Mouse (Mus musculus) right cerebral cortex, postnatal 4 days (tissue): Measurements from ENCODE around the gene Ankmy1.

Source experiments
- DNase-seq: peaks from one replicate; pipeline ENCODE4 v3.0.0-alpha.2; 2022

Ankmy1 gene

DNA sequence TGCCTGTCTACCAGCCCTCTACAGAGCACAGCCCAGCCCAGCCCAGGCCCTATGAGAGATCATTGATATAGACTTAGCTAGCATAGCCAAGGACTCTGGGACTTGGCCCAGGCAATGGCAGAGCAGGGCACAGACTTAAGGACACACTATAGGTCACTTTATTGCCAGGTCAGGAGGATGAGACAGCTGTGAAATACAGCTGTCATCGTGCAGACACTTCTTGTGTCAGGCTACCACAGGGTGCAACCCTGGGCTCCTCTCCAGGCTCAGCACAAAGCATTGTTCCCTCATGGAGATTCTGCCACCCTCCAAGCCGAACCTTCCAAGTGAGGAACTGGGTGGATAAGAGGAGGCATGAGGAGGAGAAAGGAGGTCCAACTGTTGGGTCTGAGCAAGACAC, 32.7 kb downstream of the Ankmy1 start:
- no peak for DNase-seq

DNA sequence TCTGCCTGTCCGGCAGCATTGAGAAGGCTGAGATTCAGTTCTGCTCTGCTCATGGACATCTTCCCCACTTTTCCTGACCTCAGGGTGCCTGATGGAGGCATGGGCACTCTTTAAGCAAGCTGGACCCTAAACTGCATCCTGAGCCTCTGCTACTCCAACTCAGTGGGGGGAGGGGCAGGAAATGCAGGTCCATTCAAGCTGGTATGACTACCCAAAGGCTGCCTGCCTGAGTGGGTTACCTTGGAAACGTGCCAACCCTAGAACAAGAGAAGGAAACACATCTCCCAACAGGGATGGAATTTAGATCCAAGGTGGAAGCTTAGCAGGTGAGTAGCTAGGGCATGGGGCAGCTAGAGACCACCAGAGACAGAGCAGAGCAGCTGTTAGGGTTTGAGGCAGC, 36.5 kb downstream of the Ankmy1 start:
- no peak for DNase-seq

DNA sequence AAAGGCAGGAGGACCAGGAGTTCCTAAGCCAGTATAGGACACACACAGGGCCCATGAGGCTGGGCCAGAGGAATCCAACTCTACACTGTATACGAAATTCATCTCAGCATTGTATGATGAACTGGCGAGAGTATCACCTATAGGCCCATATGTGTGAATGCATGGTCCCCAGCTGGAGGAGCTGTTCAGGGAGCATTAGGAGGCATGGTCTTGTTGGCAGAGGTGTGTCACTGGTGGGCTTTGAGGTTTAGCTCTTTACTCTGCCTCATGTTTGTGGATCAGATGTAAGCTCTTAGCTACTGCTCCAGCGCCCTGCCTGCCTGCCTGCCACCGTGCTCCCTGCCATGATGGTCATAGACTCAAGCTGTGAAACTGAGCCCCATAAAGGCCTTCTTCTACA, 39.4 kb downstream of the Ankmy1 start:
- no peak for DNase-seq

DNA sequence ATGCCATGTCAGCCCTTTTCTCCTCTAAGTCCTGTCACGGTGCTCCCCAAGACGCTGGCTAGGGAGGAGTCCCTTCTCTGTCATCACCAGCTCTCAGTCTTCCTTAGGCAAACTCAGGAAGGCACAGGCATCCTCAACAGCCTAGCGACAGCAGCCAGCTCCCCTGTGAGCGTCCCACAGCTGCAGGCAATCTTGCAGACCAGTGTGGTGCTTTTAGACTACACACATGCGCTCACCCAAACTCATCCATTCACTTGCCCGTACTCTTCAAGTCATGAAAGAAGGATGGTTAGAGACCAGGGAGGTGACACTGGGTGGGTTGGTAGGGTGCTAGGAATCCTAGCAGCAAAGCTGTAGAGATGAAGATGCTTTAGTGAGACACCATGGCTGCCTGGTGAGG, 41.2 kb downstream of the Ankmy1 start:
- DNase-seq: no peak

DNA sequence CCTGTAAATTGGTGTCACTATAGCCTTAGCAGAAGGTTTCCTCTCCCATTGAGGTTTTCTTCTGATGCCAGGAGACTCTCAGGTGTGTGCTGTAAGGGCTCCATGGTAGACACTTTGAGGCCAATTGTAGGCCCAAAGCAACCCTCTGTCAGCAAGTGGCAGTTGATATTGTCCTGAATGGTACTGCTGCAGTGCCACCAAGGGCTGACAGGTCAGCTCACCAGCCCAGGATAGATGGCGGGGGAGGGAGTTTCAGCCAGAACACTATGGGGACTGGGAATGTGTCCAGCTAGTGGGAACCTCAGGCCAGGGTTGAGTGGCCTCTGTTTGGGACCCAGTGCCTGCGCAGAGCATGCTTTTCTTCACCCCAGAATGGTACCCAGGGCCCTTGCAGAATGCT, 50.3 kb downstream of the Ankmy1 start:
- no peak for DNase-seq

DNA sequence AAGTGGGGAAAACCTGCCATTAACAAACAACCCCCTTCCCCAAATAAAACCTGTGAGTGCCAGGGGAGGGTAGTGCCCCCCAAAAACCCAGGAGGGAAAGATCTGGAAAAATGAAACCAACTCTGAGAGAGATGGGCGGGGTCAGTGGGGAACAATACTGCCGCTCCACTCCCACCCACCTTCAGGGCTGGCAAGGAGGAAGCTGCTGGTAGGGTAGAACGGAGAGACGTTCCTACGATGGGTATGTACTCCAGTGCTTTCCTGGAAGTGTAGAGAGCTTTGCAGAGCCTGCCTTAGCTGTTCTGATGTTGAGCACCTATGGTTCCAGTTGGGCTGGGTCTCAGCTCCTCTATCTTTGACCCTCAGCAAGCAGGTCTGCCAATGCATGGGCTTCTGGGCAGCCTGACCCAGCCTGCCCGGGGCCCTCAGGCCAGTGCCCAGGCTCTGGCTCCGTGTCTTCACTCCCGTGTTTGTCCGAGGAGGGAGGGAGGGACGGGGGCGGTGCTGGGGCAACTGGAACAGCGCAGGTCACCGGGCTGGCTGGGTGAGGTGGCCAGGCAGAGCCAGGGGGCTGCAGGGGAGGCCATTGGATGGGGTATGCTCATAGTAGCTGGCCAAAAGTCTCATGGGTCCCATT, 52.6 kb downstream of the Ankmy1 start:
- DNase-seq: no peak

DNA sequence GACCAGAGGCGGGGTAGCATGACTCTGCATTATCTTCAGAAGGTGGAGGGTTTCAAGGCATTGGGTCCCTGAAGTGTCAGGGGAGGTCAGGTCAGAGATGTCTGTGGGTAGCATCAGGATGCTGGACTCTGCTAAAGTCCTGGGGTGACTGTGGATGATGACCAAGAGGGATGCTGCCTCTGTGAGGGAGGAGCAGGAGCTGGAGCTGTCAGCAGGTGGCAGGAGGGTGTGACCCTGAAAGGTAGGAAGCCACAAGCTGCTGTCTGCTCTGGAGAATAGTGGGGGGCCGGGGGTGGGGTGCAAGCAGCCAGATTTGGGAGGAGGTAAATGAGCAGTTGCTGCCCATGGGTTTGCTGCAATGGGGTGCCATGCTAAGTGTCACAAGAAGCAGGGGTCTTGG, 53.2 kb downstream of the Ankmy1 start:
- DNase-seq: no peak

DNA sequence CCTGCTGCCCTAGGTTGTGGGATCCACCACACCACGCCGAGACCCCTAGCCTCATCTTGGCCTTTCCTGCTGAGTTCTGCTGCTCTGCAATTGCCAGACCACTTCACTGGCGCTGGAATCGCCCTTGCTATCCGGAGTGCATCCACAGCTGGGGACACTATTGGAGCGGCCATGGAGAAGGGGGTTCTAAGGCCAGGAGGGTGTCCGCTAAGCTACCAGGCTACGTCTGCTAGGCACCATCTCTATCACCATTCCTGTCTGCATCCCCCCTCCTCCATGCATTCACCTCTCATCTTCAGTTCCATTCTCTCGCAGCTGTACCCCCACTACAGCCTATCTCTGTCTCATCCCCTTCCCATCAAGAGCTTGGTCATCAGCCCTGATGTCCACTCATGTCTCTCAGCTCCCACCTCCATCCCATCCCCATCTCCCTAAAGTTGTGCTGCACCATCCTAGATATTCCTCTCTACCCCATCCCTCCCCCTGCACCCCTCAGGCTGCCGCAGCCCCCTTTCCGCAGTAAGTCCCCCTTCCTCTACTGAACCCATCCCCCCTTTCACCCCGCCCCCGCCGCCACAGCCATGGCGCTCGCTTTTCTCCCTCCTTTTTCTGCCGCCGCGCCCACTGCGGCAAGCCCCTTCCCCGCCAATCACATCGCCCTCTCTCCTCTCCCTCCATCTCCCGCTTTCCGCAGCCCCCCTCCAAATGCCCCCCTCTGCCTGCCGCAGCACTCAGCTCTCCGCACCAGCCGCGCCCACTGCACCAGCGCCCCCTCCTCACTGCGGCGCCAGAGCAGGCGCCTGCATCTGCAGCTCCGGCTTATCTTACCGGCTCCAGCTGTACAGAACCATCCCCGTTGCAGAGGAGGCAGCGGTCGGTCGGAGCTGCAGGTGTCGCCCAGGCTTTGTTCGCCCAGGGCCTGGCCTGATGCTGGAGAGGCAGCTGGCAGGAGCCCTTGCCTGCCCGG, 54.5 kb downstream of the Ankmy1 start:
- peak; percentile 82 for DNase-seq

DNA sequence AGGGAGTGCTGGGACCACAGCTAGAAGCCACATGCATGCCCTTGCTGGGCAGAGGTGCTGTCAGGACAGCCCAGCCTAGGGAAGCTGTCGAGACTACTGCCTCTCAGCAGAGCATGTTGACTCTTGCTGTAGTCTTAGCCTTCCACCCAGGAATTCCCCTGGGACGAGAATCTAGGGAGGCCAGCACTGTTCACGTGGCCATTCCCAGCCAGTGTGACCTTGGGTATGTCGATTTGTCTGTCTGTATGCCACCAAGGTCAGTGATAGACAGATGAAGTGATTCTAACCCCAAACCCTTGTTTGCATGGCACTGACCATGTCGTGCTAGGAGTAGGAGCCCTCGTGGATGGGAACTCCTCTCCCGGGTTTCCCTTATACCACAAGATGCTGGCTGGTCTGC, 56.8 kb downstream of the Ankmy1 start:
- no peak for DNase-seq

DNA sequence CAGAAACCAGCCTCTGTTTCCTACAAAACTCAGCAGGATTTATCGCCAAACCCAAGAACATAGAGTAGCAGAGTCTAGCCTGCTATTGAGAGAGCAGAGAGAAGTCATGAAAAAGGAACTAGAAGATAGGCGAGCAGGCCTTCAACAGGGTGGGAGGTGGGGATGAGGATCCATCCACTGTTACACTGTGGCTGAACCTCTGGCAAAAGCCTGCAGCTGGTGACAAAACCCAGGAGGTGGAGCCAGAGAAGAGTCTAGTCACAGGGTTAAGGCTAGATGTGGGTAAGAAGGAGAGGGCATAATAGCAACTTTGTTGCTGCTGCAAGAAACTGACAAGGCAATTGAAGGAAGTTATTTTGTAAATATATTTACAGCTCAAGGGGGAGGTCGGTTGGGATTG, 61.3 kb downstream of the Ankmy1 start:
- no peak for DNase-seq

DNA sequence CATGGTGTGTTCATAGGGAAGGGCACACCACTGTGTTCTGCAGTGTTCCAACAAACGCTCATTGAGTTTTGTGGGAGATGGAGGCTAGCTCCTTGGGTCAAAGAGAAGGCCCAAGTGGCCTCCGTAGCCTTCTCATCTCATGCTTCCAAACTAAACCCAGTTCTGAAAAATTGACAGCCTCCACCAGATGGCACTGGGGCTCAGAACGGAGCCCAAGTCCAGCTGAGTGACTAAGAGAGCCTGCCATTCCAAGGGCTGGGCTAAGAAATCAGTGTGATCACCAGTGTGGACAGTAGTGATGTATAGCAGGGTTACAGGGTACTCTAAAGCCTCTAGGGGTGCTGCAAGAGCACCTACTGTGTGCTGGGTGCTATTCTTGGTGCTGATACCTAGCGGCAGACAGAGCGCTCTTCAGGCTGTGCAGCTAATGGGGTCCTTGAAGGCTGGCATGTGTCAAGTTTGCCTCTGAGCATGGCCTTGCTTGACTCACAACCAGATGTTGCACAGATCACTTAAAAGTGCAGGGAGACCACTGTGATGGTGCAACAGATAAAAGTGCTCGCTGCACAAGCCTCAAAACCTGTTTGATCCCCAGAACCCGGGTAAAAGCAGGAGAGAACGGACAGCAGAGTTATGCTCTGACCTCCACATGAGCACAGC, 62.3 kb downstream of the Ankmy1 start:
- DNase-seq: no peak

DNA sequence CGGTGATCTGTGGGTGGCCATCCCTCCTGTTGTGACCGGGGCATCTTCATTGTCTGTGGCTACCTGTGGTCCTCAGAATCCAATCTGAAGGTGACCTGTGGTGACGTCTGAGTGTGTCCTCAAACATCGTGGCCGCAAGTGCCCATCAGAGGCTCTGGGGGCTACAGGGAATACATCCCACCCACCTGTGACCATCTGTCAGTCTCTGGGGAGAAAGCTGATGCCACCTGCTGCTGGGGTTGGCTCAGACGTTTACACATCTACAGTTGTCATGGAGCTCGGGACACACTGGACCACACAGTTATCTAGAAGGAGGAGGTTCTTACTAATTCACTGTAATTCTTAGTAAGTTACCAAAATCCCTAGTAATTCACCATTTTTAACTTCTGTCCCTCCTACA, 63.5 kb downstream of the Ankmy1 start:
- DNase-seq: no peak

DNA sequence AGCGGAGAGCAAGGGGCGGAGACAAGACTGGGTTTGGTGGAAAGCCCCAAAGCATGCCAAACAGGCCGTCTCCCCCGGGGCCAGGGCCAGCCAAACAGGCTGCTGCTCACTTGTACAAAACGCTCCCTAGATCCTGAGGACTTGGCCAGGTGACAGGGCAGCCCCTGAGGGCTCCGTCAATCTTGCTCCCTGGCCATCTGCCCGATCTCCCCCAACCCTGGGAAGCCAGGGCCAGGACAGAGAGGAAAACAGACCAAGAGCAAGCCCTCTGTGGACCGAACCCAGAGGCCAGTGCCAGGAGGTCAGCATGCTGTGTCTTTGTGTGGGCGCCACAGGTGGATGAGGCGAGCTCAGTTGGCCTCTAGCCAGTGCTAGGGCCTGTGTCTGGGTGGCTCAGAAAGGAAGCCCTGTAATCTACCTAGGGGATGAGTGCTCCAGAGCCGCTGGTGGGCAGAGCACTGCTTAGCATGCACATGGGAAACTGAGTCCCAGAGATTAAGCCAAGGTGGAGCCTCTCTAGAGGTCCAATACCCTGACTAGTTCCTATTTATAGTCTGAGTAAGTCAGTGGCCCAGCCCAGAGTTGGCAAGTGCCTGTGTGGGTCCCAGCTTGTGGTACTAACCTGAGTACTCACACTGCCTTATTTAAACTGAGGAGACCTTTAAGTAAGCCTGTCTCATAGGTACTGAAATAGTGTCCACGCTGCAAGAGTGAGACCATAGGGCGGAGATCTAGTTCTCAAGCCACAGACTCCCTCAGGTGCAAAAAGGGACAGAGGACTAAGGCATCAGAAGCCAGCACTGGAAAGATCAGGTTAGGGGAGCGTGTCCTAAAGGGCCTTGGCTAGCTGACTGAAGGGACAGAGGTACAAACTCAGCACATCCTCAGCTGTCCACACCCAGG, 64.5 kb downstream of the Ankmy1 start:
- DNase-seq: no peak

DNA sequence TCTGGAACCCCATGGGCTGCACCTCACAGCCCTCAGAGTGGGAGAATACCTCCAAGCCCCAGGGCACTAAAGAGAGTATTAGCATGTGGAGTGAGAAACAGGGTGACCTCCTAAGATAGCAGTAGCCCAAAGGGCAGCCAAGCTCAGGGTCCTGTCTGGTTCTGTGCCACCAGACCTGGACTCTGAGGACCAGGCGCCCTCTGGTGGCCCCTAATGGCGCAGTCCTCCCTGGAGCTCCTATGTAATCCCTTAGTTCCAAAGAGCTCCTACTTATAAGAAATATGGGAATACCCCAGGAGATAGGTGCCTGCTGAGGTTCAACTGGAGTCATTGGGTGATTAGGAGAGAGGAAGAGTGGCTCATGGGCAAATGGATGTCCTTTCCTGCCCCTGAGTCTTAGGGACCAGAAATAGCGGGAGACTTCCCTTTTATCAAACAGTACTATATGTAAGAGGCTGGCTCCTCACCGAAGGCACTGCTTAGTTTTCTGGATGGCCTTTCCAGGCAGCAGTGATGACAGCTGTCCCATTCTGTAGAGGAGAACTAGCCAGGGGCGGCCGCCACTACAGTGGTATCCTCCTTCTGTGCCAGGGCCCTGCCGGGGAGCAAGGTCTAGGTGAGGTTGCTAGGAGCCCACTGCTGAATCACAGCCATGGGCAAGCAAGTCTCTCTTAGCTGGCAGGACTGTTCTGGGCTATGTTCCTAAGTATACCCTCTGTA, 68.6 kb downstream of the Ankmy1 start:
- DNase-seq: peak; percentile 88

DNA sequence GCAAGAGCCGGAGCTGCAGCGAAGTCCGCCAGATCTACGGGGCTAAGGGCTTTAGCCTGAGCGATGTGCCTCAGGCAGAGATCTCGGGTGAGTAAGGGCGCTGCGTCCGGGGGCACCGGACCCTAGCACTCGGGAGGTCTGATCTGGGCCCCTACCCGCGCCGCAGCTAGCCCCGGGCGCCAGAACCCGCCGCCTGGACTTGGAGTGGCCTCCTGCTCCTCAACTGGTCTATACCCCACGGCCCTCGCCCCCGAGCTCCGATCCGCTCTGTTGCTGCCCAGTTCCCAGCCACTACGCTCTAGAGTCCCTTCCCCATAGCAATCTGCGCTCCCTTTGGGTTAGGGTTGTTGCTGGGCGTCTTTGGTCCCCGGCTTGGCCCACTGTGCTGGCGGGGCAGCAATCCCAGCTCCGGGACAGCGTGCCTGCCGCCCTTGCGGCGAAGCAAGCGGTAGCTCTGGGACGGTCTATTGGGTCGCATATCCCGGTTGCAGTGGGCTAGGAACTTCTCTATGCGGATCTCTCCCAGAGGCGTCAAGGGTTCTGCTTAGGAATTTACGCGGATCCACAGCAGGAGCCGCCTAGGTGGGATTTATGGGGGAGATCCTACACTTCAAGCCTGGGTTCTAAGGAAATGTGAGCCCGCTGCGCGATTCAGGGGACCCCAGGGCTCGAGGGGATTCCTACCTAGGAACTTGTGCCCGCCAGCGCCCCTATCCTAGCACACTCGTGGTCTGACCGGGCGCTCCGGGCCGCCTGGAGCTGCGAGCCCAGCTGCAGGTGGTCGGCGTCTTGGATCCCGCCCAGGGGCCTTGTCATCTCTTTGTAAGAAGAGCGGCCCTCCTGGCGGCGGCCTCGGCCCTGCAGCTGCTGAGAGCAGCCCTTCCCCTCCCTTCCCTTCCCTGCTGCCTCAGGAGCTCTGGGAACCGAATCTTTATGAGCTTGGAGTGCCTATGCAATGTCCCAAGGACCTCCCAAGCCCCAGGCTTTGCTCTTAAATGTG, 70.4 kb downstream of the Ankmy1 start:
- peak; percentile 78 for DNase-seq

DNA sequence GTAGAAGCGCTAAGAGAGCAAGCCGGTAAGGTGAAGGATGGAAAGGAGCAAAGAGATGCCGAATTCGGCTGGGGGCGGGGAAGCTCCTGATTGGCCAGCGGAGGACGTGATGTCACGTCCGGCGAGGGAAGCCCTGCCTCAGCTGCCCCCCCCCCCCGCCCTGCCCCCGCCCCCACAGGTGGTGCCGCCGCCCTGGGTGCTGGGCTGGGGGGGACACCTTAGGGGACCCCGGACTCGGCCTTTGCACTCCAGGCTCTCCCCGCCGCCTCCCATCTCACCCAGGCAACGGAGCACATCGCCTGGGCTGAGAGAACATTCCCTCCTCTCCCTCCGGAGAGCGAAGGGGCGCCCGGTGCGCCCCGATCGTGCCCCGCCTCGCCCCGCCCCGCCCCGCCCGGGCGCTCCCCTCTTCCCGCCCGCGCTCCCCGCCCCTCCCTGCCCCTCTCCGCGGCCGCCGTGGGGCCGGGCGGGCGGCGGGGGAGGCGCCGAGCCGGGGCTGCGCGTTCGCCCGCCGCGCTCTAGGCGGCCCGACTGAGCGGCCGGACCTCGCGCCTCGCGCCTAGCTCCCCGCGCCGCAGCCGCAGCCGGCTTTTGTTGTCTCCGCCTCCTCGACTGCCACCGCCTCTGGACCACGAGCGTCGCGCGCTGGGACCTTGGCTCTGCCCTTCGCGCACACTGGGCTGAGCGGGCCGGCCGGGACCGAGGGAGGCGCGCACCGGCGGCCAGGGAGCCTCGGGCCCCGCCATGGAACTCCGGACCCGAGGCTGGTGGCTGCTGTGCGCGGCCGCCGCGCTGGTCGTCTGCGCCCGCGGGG, 71.3 kb downstream of the Ankmy1 start, which contains the start of gene Gpc1:
Gene Gpc1 (plus strand): TSS at position 458 of the 814 bp plus-strand sequence.
- peak; percentile 85 for DNase-seq

DNA sequence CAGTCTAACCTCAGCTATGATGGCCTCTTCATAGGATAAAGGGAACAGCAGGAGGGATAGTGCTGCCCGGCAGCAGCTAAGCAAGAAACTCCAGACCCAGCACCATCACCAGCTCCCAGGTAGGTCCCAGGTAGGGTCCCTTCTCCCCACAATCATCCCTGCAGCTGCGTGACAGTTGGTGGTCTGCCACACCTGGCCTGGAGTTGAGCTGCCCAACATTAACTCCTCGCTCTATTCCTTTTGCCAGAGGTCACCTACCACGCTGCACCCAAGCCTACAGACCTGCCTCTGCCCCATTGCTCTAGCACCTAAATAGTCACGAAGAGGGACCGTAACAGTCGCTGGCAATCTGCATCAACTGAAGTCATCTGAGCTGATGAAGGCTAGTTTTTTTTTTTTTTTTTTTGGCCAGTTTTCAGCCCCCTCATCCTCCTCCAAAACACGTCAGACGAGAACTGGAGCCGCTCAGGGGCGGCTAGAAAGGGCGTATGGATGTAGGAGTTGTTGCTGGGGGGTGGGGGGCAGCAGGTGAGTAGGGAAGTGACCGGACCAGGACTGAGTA, 72.0 kb downstream of the Ankmy1 start:
- DNase-seq: no peak

DNA sequence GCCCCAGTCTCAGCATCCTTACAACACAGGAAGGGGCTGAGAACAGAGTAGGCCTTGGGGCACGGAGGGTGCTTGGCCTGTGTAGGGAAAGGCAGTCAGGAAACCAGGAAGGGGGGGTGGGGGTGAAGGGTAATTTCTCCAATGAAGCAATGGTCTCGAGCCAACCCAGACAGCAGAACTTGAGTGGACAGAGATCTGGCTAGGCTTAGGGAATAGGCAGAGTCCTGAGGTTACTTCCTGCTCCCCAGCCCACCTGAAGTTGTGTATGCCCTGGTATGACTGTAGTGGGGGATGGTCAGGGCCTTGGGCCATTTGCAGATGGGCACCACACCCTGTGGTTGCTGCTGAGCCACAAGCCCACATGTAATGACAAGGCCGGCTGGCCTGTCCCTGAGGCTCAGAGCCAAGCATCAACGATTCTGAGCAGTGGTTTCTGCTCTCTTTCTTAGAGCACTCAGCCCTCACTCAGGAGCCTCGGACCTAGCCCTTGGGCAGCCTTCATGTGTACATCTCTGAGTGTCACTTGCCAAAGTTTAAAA, 86.9 kb downstream of the Ankmy1 start:
- no peak for DNase-seq

DNA sequence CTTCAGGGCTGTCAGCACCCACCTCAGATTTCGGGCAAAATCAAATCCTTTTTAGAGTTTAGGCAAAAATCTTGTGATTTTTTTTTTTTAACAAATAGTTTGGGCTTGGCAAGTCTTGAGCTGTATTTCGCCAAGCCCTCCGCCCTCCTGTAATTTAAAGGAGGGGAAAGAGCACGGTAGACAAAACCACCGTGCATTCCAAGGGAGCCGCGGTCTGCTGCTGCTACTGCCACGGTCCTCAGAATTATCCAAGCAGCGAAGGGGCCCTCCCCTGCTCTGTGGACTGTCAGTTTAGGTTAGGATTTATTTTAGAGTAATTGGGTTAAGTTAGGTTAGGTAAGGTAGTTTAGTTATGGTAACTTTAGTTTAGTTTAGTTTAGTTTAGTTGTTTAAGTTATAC, 87.6 kb downstream of the Ankmy1 start:
- DNase-seq: no peak
